Mouse (Mus musculus): Measurements from ENCODE around the gene Wfdc15b.
"Not testable (repeated sequence)": the region's sequence is repeated elsewhere in the genome, so short reads cannot be mapped to it uniquely, and the experiment has no call there.

The Wfdc15b gene

GRCm38 (mm10) chr2:164221522-164221921 lies at the start of gene Wfdc15b:
Wfdc15b (minus strand) TSS chr2:164221660.
- peak; percentile 30 for DNase-seq

GRCm38 (mm10) chr2:164256540-164256939 lies 35.1 kb upstream of the Wfdc15b start, which contains the start of gene Svs3b:
Svs3b (minus strand) TSS chr2:164256640.
- not testable (repeated sequence) for DNase-seq

- DNase-seq: no peak
Observed at GRCm38 (mm10) chr2:164238366-164238765, 16.9 kb upstream of the Wfdc15b start, which contains the start of gene Svs2. Svs2 (minus strand) TSS chr2:164238466.

- DNase-seq: no peak
Observed at GRCm38 (mm10) chr2:164232671-164233070, 11.2 kb upstream of the Wfdc15b start.

GRCm38 (mm10) chr2:164228361-164229070 lies 7.1 kb upstream of the Wfdc15b start:
- DNase-seq: no peak

GRCm38 (mm10) chr2:164219295-164219694 lies 2.2 kb downstream of the Wfdc15b start:
- DNase-seq: no peak

- no peak for DNase-seq
Observed at GRCm38 (mm10) chr2:164212711-164213110, 8.7 kb downstream of the Wfdc15b start.

- DNase-seq: no peak
Observed at GRCm38 (mm10) chr2:164210892-164211291, 10.6 kb downstream of the Wfdc15b start.

GRCm38 (mm10) chr2:164206676-164207075 lies 14.8 kb downstream of the Wfdc15b start:
- DNase-seq: no peak

- peak; percentile 42 for DNase-seq
Observed at GRCm38 (mm10) chr2:164206011-164206410, 15.4 kb downstream of the Wfdc15b start.

- no peak for DNase-seq
Observed at GRCm38 (mm10) chr2:164199626-164200327, 21.7 kb downstream of the Wfdc15b start, which contains the start of gene Wfdc15a. Wfdc15a (minus strand) TSS chr2:164200130.

GRCm38 (mm10) chr2:164196700-164196990 lies 24.8 kb downstream of the Wfdc15b start:
- no peak for DNase-seq

GRCm38 (mm10) chr2:164195971-164196699 lies 25.3 kb downstream of the Wfdc15b start:
- no peak for DNase-seq

GRCm38 (mm10) chr2:164194959-164195630 lies 26.4 kb downstream of the Wfdc15b start:
- no peak for DNase-seq

GRCm38 (mm10) chr2:164192279-164192678 lies 29.2 kb downstream of the Wfdc15b start:
- DNase-seq: no peak

- no peak for DNase-seq
Observed at GRCm38 (mm10) chr2:164190576-164190975, 30.9 kb downstream of the Wfdc15b start, which contains the start of gene Wfdc12. Wfdc12 (minus strand) TSS chr2:164190608.

GRCm38 (mm10) chr2:164188722-164189121 lies 32.7 kb downstream of the Wfdc15b start:
- no peak for DNase-seq

- DNase-seq: no peak
Observed at GRCm38 (mm10) chr2:164184145-164184719, 37.2 kb downstream of the Wfdc15b start.

GRCm38 (mm10) chr2:164183340-164183739 lies 38.1 kb downstream of the Wfdc15b start:
- no peak for DNase-seq

- no peak for DNase-seq
Observed at GRCm38 (mm10) chr2:164182692-164183255, 38.7 kb downstream of the Wfdc15b start, which contains the start of gene Wfdc5. Wfdc5 (minus strand) TSS chr2:164182742.

GRCm38 (mm10) chr2:164180770-164181169 lies 40.7 kb downstream of the Wfdc15b start:
- DNase-seq: no peak

- no peak for DNase-seq
Observed at GRCm38 (mm10) chr2:164180124-164180523, 41.3 kb downstream of the Wfdc15b start.
